Mouse (Mus musculus): ENCODE results near the gene Actg1. TPM values are rescaled to one million over a fixed set of nuclear protein-coding genes. Genes with fewer than 3 reads are reported as not detected.

Actg1 gene
- total RNA-seq, 2 experiments from 2014 or later, result 451 to 520 TPM

GRCm38 (mm10) chr11:120349371-120349985 is 1.1 kb upstream of the Actg1 start:
- intact Hi-C loops (cut with DNase I), result loop anchor here (5.0 kb wide), 1 partner anchor 162 kb away; no protein-coding TSS in a partner anchor
- DNase-seq, result peak; percentile 55 to 57

GRCm38 (mm10) chr11:120348684-120349370 is 485 bp upstream of the Actg1 start:
- intact Hi-C loops (cut with DNase I), result loop anchor here (5.0 kb wide), 1 partner anchor 162 kb away; no protein-coding TSS in a partner anchor
- peak; percentile 65 to 71 for DNase-seq

GRCm38 (mm10) chr11:120347301-120347700 is 1.0 kb downstream of the Actg1 start:
- intact Hi-C loops (cut with DNase I), result loop anchor here (1.0 to 5.0 kb wide), 2 partner anchors 31 to 160 kb away; no protein-coding TSS in a partner anchor
- DNase-seq, result peak; percentile 6 to 12

- intact Hi-C loops (cut with DNase I), result loop anchor here (1.0 to 5.0 kb wide), 2 partner anchors 30 to 159 kb away; no protein-coding TSS in a partner anchor
- peak; percentile 4 to 6 for DNase-seq
Observed at GRCm38 (mm10) chr11:120346383-120347034, 1.8 kb downstream of the Actg1 start.

GRCm38 (mm10) chr11:120345067-120345681 is 3.2 kb downstream of the Actg1 start:
- intact Hi-C loops (cut with DNase I), result loop anchor here (2.0 to 5.0 kb wide), 2 partner anchors 110 to 158 kb away; no protein-coding TSS in a partner anchor
- DNase-seq, result no peak

- DNase-seq, result no peak
Observed at GRCm38 (mm10) chr11:120344310-120344920, 3.9 kb downstream of the Actg1 start.

GRCm38 (mm10) chr11:120343519-120344309 is 4.6 kb downstream of the Actg1 start:
- no peak for DNase-seq
- intact Hi-C loops (cut with DNase I), result loop anchor here (2.0 kb wide), 1 partner anchor 109 kb away; no protein-coding TSS in a partner anchor

More at GRCm38 (mm10) chr11:120344310-120344920, 3.9 kb downstream of the Actg1 start:
- intact Hi-C loops (cut with DNase I), result loop anchor here (2.0 kb wide), 1 partner anchor 110 kb away; no protein-coding TSS in a partner anchor

GRCm38 (mm10) chr11:120342656-120343160 is 5.6 kb downstream of the Actg1 start:
- intact Hi-C loops (cut with DNase I), result no loop called here
- DNase-seq, result no peak

GRCm38 (mm10) chr11:120341661-120342060 is 6.7 kb downstream of the Actg1 start:
- no peak for DNase-seq
- intact Hi-C loops (cut with DNase I), result loop anchor here (2.0 kb wide), 1 partner anchor 29 kb away; no protein-coding TSS in a partner anchor

GRCm38 (mm10) chr11:120339978-120340513 is 8.3 kb downstream of the Actg1 start:
- DNase-seq, result no peak
- intact Hi-C loops (cut with DNase I), result loop anchor here (2.0 kb wide), 1 partner anchor 27 kb away; no protein-coding TSS in a partner anchor

GRCm38 (mm10) chr11:120338786-120339185 is 9.6 kb downstream of the Actg1 start:
- no peak for DNase-seq
- intact Hi-C loops (cut with DNase I), result no loop called here

GRCm38 (mm10) chr11:120337447-120337846 is 10.9 kb downstream of the Actg1 start:
- no peak for DNase-seq
- intact Hi-C loops (cut with DNase I), result no loop called here

- intact Hi-C loops (cut with DNase I), result no loop called here
- DNase-seq, result no peak
Observed at GRCm38 (mm10) chr11:120335431-120336021, 12.8 kb downstream of the Actg1 start.

GRCm38 (mm10) chr11:120320156-120320555 is 28.2 kb downstream of the Actg1 start:
- no peak for DNase-seq
- intact Hi-C loops (cut with DNase I), result no loop called here

- no peak for DNase-seq
- intact Hi-C loops (cut with DNase I), result loop anchor here (5.0 kb wide), 1 partner anchor 58 kb away; the partner anchor contains the start of gene Faap100
Observed at GRCm38 (mm10) chr11:120319310-120319709, 29.0 kb downstream of the Actg1 start.

- intact Hi-C loops (cut with DNase I), result loop anchor here (5.0 kb wide), 1 partner anchor 60 kb away; the partner anchor contains the start of gene Faap100
- DNase-seq, result no peak
Observed at GRCm38 (mm10) chr11:120317456-120317855, 30.9 kb downstream of the Actg1 start.

- DNase-seq, result peak in 1 of 2 experiments; percentile 54
- intact Hi-C loops (cut with DNase I), result loop anchor here (1.0 to 5.0 kb wide), 2 partner anchors 31 to 61 kb away; partner anchors contain the start of gene Faap100
Observed at GRCm38 (mm10) chr11:120316690-120317254, 31.6 kb downstream of the Actg1 start.
